Mouse (Mus musculus) megakaryocyte, embryonic 14.5 days (primary cell): ENCODE results near the gene Klhdc8a.
"Not testable (repeated sequence)": the region's sequence is repeated elsewhere in the genome, so short reads cannot be mapped to it uniquely, and the experiment has no call there.

Experiments used
- FLI1 ChIP-seq: IDR thresholded peaks from 2 replicates; pipeline ENCODE4 v1.6.1; 2012; ENCODE audit warnings: low read length, inconsistent platforms, mixed read lengths
- GATA1 ChIP-seq: IDR thresholded peaks from 3 replicates; pipeline ENCODE4 v1.6.1; 2012; ENCODE audit warnings: mixed read lengths, low read length, inconsistent platforms, borderline replicate concordance

- TF ChIP-seq GATA1, FLI1: not testable (repeated sequence)
Observed at GRCm38 (mm10) chr1:132349049-132349448, 50.6 kb downstream of the Klhdc8a start.
